Mouse (Mus musculus) C3H10T1/2 (cell line): ENCODE results near the gene Zfp992. TPM values are rescaled to one million over a fixed set of nuclear protein-coding genes. Genes with fewer than 3 reads are reported as not detected.

Experiments used
- polyA plus RNA-seq, 2 experiments: library from polyadenylated mRNA; unstranded; fragments of >200 nt; fragmentation: generic; extraction: Trizol; gene quantifications; one replicate each; pipeline ENCODE4 v1.2.1; 2012; ENCODE audit warnings: missing spikeins in 2 of 2

Gene Zfp992
- under 1 TPM; 0.14 to 0.60 TPM for polyA plus RNA-seq

DNA sequence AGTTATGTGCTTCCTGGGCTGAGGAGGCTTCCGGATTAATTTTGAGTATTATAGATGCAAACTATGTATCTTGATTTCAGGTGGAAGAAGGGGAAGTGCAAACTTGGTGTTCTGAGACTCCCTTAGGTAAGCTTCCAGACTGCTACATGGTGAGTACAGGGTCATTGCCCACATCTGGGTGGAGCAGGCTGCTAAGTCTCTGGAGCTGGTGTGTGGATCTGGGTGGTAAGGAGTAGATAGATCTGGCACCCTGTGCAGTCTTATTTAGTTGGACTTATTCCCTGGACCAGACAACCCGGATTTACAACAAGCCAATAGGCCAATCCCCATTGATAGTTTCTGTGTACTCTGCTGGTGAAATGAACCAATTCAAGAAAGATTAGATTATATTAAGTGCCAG, at the start of gene Zfp992:
TSS of gene Zfp992 (plus strand) at position 74 of the 400 bp plus-strand sequence.

GRCm38 (mm10) chr4:146501727-146502126, 52.9 kb downstream of the Zfp992 start, which contains the start of gene Zfp981:
TSS of gene Zfp981 (plus strand) at chr4:146502027.

Other genes starting within 250 kb of the Zfp992 start
- under 1 TPM in 1 of 2 experiments, not detected in 1; 0.06 TPM for gene Zfp981, start 53.0 kb downstream of the Zfp992 start, polyA plus RNA-seq
- gene Zfp993, start 161.9 kb downstream of the Zfp992 start, polyA plus RNA-seq, result under 1 TPM; 0.02 to 0.21 TPM